Mouse (Mus musculus): ENCODE data around the gene Emc3.
A peak's percentile ranks its signal among the peaks of the same experiment; 100 is the strongest.

Gene Emc3

GRCm38 (mm10) chr6:113530932-113531839 lies at the start of gene Emc3, which contains the start of gene Fancd2:
Emc3 (minus strand) TSS chr6:113531652.
Fancd2 (plus strand) TSS chr6:113531682.
- peak; percentile 73 for DNase-seq (ENCODE audit: extremely low spot score, low read depth, low spot score)

GRCm38 (mm10) chr6:113579306-113579705 lies 47.9 kb upstream of the Emc3 start:
- no peak for DNase-seq (ENCODE audit: extremely low spot score, low read depth, low spot score)

- DNase-seq (ENCODE audit: extremely low spot score, low read depth, low spot score), result no peak
These were observed 44.6 kb upstream of the Emc3 start for GRCm38 (mm10) chr6:113576044-113576443.

- DNase-seq (ENCODE audit: extremely low spot score, low read depth, low spot score), result no peak
These were observed 33.1 kb upstream of the Emc3 start for GRCm38 (mm10) chr6:113564557-113564956.

- DNase-seq (ENCODE audit: extremely low spot score, low read depth, low spot score), result no peak
These were observed 28.3 kb upstream of the Emc3 start for GRCm38 (mm10) chr6:113559736-113560135.

GRCm38 (mm10) chr6:113543906-113544481 lies 12.5 kb upstream of the Emc3 start:
- DNase-seq (ENCODE audit: extremely low spot score, low read depth, low spot score), result no peak

- no peak for DNase-seq (ENCODE audit: extremely low spot score, low read depth, low spot score)
These were observed 10.2 kb upstream of the Emc3 start for GRCm38 (mm10) chr6:113541610-113542009.

GRCm38 (mm10) chr6:113534886-113535285 lies 3.4 kb upstream of the Emc3 start:
- DNase-seq (ENCODE audit: extremely low spot score, low read depth, low spot score), result no peak

GRCm38 (mm10) chr6:113531840-113532404 lies 470 bp upstream of the Emc3 start:
- no peak for DNase-seq (ENCODE audit: extremely low spot score, low read depth, low spot score)

- DNase-seq (ENCODE audit: extremely low spot score, low read depth, low spot score), result no peak
These were observed 8.0 kb downstream of the Emc3 start for GRCm38 (mm10) chr6:113523420-113523819.

- DNase-seq (ENCODE audit: extremely low spot score, low read depth, low spot score), result no peak
These were observed 9.1 kb downstream of the Emc3 start for GRCm38 (mm10) chr6:113522310-113522709.

GRCm38 (mm10) chr6:113517434-113518080 lies 13.9 kb downstream of the Emc3 start:
- DNase-seq (ENCODE audit: extremely low spot score, low read depth, low spot score), result no peak

- DNase-seq (ENCODE audit: extremely low spot score, low read depth, low spot score), result no peak
These were observed 16.9 kb downstream of the Emc3 start for GRCm38 (mm10) chr6:113514600-113514999.

GRCm38 (mm10) chr6:113513944-113514343 lies 17.5 kb downstream of the Emc3 start:
- DNase-seq (ENCODE audit: extremely low spot score, low read depth, low spot score), result no peak

- no peak for DNase-seq (ENCODE audit: extremely low spot score, low read depth, low spot score)
These were observed 22.5 kb downstream of the Emc3 start for GRCm38 (mm10) chr6:113508947-113509280.

GRCm38 (mm10) chr6:113508272-113508946 lies 23.0 kb downstream of the Emc3 start:
- no peak for DNase-seq (ENCODE audit: extremely low spot score, low read depth, low spot score)

- DNase-seq (ENCODE audit: extremely low spot score, low read depth, low spot score), result no peak
These were observed 24.3 kb downstream of the Emc3 start for GRCm38 (mm10) chr6:113507130-113507529.

- no peak for DNase-seq (ENCODE audit: extremely low spot score, low read depth, low spot score)
These were observed 25.8 kb downstream of the Emc3 start for GRCm38 (mm10) chr6:113505689-113506088.

- DNase-seq (ENCODE audit: extremely low spot score, low read depth, low spot score), result no peak
These were observed 28.7 kb downstream of the Emc3 start for GRCm38 (mm10) chr6:113502801-113503200.

- DNase-seq (ENCODE audit: extremely low spot score, low read depth, low spot score), result no peak
These were observed 29.9 kb downstream of the Emc3 start, which contains the start of gene Prrt3 for GRCm38 (mm10) chr6:113501388-113502084. Prrt3 (minus strand) TSS chr6:113501931.

All from hindlimb bud, embryonic 11.5 days (tissue).